Mouse (Mus musculus) frontal cortex, adult 2 months (tissue): ENCODE results near the gene Gm4131. TPM values are rescaled to one million over a fixed set of nuclear protein-coding genes. Genes with fewer than 3 reads are reported as not detected.

ENCODE experiments used
- DNase-seq, 2 experiments: peaks; one replicate each; pipeline ENCODE4 v3.0.0; 2022; ENCODE audit warnings: low spot score in 1 of 2; ENCODE audit errors: extremely low spot score in 1 of 2
- polyA plus RNA-seq: library from polyadenylated mRNA; depleted of rRNA; stranded (reverse); fragments of >200 nt; gene quantifications from 2 replicates; pipeline ENCODE4 v1.2.3, GENCODE M21; 2012

Gm4131 gene
- polyA plus RNA-seq, 1 experiment, result not detected

DNA sequence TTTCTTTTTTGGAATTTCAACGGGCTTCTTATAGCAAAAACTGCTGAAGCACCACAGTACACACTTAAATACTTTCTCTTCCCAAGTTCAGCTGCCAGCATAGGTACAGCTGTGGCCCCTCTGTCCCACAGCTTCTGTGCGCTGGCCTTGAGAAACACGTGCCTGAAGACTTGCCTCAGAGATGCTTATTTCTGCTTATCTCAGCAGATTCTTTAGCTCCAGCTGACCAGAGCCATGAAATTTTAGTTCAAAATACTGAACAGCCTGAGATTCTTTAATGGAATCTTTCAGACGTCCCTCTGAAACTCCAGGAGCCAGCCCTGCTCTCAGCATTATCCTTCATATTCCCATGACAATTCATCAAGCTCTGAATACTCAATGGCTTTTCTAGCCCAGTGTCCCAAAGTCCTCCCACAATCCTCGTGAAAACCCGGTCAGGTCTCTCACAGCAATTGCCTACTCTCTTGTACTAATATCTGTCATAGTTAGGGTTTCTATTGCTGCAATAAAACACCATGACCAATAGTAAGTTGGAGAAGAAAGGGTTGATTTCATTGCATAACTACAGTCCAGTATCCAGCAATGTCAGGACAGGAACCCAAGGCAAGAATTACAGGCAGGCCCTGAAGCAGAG, 98.5 kb downstream of the Gm4131 start:
- DNase-seq, result no peak

GRCm38 (mm10) chr14:62464966-62465365, 101.8 kb downstream of the Gm4131 start:
- no peak for DNase-seq

DNA sequence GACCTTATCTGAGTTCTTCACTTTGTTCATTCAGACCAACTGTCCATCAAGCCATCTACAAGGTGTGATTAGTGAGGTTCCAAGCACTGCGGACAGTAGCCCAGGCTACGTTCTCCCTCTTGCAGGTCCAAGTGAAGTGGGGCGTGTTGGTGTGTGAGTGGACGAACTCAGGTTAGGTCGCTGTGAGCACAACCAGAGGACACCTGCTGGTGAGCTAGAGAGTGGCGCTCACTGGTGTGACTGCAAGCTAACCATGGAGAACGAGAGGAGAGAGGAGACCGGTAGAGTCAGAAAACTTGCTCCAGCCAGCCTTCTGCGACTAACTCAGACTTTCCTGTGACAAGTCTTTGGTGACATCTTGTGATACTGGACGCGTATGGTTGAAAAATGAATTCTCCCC, 107.2 kb downstream of the Gm4131 start:
- no peak for DNase-seq

- DNase-seq, result peak; percentile 74 to 97
Observed at GRCm38 (mm10) chr14:62457420-62458181, 109.1 kb downstream of the Gm4131 start.

DNA sequence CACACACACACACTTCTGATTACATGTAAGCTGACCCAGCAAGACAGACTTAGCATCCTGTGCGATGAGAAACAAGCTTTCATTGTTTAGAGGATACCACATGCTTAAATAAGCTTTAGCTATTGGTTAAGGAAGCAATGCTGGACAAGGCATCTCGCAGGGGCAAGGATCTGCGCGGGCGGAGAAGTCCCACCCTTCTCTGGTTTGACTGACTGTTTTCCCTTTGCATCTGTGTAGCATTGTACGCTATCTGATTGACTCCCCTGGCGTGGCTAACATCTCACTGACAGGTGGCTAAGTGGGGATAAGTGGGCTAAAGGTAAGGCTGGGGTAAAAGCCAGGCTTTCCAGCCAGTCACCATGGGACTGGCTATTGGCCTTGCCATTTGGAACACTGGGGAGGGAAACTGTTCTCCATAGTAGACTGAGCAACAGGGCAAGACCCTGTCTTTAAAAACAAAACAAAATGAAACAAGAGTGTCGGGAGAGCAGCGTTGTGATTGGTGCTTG, 110.4 kb downstream of the Gm4131 start, which contains the start of gene Gucy1b2:
Gucy1b2 (minus strand) TSS at position 51 of the 509 bp plus-strand sequence.
- DNase-seq, result no peak

- peak in 1 of 2 experiments; percentile 13 for DNase-seq
Observed at GRCm38 (mm10) chr14:62455570-62455879, 111.2 kb downstream of the Gm4131 start.

DNA sequence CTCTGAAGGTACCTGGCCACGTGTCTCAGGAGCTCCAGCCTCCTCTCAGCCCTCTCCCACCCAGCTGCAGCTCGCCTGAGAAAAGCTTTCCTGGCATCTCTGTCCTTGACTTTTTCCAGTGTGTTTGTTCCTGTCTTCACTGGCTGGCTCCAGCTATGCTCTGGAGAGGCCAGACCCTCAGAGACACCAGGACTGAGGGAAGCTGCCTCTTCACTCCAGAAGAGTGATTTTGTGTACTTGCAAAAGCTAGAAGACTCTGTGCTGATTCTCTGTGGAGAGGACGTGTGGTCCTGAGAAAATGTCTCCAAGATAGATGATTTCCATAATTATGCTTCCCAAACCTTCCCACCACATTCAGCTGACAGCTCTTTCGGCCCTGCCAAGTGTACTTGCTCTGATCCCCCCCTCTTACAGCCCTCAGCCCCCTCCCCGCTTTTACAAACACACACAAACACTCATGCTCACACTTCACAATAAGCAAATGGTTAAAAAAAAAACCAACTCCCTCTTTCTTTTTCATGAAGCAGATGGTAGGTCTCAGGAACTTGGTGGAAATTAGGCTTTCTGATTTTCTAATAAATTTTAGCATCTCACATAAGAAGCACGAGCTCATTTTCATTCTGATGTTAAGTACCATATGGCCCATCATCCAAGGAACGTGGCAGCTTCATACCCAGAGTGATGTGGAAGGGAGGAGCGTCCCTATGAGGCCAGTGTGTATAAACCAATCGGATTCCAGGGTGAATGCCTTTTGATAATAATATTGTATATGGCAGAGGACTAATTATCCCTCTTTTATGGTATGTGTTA, 111.8 kb downstream of the Gm4131 start:
- DNase-seq, result peak in 1 of 2 experiments; percentile 15

GRCm38 (mm10) chr14:62454136-62454535, 112.6 kb downstream of the Gm4131 start:
- DNase-seq, result no peak

DNA sequence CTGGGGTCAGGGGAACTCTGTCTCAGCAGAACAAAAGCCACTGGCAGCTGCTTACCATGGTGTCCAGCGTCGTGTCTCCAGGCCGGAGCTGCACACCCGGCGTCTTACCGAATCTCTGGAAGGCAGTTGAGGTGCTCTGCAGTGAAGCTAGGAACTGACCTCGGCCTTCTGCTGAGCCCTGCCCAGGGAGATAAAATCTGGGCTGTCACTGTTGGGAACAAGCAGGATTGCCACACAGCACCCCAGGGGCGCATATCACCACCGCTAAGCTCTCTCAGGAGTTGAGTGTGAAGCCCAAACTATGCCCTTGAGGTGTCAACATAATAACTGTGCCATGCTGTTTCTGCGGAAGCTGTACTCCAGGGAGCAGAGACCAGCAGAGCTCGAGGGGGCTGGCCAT, 113.4 kb downstream of the Gm4131 start:
- DNase-seq, result no peak

DNA sequence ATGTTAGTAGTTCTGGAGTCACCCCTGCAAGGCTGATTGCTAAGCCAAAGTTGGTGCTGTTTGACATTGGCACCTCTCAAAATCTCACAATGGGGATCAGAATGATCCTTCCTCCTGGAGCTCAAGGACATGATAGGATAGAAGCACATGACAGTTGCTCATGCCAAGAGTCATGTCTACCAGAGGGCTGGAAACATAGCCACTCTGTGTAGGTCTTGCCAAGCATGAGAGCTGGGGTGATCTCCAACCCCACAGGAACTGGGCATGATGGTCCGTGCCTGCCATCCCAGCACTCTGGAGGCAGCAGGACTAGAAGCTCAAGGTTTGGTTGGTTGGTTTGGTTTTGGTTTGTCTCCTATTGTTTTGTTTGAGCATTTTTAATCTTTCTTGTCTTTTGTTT, 116.0 kb downstream of the Gm4131 start:
- no peak for DNase-seq

- no peak for DNase-seq
Observed at GRCm38 (mm10) chr14:62447214-62447548, 119.5 kb downstream of the Gm4131 start.

GRCm38 (mm10) chr14:62446385-62447213, 120.1 kb downstream of the Gm4131 start:
- no peak for DNase-seq

- DNase-seq, result no peak
Observed at GRCm38 (mm10) chr14:62443840-62444430, 122.8 kb downstream of the Gm4131 start.

DNA sequence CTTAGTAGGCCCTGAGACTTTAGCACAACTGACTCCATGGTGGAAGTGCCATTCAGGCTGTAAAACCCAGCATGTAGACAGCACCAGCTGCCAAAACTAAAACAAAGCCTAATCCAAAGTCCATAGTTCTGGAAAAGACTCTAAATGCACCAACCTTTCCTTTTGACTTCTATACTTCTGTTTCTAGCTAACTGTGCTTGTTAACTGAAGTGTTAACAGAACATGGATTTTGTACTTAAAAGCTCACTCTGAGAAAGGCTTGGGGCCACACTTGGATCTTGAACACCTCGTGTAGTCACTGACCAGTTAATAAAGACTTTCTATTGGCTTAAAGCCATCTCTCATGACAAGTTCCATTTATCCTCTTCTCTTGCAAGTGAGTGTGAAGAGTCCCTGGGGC, 123.8 kb downstream of the Gm4131 start:
- DNase-seq, result no peak

- DNase-seq, result no peak
Observed at GRCm38 (mm10) chr14:62440036-62440435, 126.7 kb downstream of the Gm4131 start.

DNA sequence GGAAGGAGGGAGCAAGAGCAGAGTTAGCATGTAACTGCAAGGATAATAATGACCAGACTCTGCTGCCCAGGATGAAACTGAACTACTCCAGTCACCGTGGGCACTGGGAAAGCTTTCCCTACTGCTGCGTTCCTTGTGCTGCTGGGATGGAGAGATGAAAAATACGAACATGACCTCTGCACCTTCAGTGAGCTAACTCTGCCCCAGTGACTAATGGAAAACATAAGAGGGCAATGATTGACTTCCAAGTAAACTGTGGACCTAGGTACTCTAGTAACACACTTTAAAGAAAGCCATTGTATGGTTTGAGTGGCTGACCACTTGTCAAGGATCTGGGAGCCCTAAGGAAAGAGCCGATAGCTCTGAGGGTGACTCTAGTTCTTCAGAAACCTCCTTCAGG, 128.5 kb downstream of the Gm4131 start:
- DNase-seq, result no peak

GRCm38 (mm10) chr14:62437806-62438205, 128.9 kb downstream of the Gm4131 start:
- DNase-seq, result no peak

- no peak for DNase-seq
Observed at GRCm38 (mm10) chr14:62425277-62425691, 141.4 kb downstream of the Gm4131 start.

DNA sequence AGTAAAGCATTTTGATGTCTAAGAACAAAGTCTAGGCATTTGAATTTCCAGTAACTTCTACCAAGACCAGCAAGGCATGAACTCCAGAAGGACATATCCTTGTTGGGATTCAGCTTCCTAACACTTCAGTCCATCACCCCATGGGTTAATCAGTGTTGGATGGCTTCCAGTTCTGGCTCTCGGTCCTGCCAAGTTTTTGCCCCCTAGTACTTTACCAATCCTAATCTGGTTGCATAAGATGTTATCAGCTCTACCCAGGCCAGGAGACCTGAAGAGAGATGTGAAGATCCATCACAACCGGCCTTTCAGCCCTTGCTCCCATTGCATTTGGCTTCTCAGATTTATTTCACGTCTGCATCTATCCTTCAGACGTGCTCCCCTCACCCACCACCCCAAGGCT, 144.5 kb downstream of the Gm4131 start:
- DNase-seq, result no peak

- DNase-seq, result peak; percentile 19 to 51
Observed at GRCm38 (mm10) chr14:62417501-62417900, 149.2 kb downstream of the Gm4131 start.
